Mouse (Mus musculus) R1 (cell line): ENCODE measurements around the gene Ky.
A peak's percentile ranks its signal among the peaks of the same experiment; 100 is the strongest.

Experiments
- DNase-seq: peaks from one replicate; pipeline ENCODE4 v3.0.0-alpha.2; 2018; ENCODE audit warnings: low read depth, low spot score

The Ky gene

DNA sequence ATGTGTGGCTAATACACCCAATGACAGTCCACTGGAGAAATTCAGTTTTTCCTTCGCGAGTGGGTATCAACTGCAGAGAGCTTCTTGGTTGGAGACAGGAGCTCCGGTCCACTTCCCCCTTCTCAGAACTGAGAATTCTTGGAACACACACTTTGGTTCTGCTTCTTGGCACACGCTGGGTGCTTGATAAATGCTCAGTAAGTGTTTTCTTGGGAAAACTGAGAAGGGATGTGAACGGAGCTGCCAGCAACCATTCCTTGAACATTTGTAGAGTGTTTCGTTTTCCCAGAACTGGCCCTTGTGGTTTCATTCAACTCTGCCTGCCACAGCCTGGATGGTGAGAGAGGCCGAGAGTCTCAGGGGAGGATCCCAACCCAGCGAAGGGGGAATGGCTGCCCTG, 43.7 kb downstream of the Ky start:
- DNase-seq = no peak

DNA sequence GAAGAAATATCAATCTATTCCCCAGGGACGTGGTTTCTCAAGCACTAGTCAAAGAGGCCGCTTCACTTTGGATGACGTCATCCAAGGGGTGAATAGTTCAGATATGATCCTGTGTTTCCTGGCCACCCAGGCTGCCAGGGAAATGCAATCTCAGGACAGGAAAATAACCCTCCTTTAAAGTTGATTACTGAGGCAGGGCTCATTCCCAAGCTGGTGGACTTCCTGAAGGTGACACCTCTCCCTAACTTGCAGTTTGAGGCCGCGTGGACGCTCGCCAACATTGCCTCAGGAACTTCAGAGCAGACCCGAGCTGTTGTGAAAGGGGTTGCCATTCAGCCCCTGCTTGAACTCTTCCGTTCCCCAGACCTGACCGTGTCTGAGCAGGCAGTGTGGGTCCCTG, 46.2 kb downstream of the Ky start:
- no peak for DNase-seq

DNA sequence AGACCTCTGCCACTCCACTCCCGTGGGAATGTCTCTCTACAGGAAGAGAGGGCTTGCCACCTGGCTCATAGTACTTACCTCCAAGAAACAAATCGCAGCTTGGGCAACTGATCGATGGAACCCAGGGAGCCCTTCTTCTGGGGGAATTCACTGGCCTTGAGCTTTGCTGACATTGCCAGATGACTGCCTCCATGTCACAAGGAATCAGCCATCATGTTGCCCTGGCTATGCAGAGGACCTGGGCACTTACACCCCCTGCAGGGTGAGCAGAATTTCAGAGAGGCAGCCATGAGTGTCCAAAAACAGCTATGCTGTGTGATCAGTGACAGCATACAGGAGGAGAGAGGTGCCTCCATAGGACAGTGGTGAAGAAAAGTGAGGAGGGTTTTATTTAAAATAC, 48.2 kb downstream of the Ky start:
- no peak for DNase-seq

DNA sequence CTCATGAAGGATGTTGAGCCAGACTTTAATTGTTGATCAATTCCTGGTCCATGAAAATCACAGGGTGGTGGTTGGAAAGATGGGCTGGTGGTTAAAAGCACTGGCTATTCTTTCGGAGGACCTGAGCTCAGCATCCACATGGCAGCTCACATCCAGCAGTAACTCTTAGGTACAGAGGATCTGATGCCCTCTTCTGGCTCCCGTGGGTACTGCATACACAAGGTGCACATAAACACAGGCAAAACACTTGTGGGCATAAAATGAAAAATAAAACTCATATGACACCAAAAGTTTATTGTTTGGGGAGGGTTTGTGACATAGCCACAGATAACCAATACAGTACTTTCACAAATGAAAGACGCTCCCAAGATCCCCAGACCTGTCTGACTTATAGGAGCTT, 52.9 kb downstream of the Ky start:
- peak; percentile 54 for DNase-seq

DNA sequence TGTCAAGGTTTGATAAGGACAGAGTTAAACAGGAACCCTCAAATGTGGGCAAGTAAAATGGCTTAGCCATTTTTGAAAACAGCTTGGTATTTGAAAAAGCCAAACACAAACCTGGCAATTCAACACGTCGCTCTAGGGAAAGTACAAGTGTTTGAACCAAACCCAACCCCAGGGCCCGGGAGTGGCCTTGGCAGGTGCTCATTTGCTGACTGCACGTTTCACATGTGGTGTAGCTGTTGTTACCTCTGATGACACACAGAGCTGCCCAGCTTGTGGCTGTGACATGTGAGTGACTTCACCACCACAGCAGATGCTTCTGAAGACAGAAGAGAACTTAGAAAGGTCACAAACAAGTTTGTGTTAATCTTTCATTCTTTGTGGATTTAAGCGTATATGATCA, 67.3 kb downstream of the Ky start:
- no peak for DNase-seq

DNA sequence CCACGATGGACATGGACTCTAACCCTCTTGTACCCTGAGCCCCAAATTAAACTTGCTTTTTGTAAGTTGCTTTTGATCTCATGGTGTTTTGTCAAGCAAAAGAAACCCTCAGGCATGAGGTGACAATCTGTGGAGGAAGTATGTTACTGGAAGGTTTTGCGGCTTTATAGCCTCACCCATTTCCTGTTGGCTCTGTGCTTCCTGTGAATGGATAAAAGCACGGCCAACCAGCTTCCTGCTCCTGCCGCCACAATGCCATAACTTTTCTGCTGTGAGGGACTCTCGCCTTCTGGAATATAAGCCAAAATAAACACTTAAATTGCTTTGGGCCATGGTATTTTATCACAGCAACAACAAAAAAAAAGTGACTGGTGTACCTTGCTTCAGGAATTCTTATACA, 71.9 kb downstream of the Ky start:
- DNase-seq = no peak

DNA sequence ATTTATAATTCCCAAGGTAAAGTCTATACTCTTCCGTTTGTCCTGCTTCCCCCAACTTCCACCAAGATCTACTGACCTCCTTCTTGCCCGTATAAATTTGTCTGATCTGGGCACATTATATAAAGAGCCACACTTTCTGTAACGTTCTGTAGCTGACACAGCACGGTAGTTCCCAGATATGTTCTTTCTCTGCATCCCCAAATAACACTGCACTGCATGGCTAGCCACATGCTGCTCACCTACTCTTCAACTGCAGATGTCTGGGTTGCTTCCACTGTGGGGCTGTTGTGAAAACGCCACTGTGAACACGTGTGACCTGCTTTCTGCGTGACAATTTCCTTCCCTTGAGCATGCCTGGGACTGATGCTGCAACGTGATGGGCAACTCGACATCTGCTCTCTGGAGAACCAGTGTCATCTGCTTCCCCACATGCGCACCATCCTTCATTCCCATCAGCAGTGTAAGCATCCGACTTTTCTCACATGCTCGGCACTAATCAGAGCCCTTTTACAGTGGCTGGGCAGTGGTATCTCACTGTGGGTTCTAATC, 76.4 kb downstream of the Ky start:
- no peak for DNase-seq

DNA sequence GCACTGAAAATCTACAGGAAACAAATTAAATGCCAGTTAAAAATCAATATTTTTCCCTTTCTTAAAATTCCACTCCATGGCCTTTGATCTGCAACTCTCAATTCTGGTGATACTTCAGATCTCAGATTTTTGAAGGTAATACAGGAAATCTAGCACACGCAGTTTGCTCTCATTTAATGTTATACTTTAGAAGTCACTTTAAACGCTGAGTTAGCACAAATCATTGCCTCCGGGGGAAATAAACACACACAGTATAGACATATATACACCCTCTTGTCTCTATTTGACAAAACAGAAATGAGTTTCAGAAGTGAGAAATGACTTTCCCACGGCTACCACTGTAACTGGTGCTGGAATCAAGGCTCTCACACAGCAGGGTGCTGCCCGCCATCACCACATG, 81.8 kb downstream of the Ky start:
- DNase-seq = no peak

DNA sequence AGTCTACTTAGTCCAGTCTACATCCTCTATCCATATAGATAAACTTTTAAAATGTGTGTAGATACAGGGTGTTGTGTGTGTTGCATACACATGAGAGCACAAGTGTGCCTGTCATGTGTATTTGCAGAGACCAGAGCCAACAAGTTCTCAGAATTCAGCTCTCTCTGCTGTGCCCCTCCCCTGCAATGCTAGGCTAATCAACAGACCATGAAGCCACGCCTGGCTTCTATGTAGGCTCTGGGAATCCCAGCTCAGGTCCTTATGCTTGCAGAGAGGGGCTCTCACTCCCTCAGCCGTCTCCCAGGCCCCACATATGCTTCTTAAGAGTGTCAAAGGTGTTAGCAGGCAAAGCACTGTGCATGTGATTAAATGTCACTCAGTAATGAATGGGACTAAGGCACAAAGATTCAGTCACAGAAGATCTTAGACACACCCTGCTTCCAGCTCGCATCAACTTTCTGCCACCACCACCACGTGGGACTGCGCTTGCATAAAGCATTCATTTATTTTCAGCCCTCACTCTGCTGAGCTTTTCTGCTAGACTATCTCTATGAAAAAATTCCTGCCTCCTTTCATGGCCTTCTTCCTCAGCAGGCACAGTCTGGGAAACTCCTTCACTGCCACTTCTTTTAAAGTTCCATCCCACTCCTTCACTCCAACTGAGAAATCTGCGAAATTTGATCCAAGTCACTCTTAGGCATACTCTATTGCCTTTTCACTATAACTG, 89.3 kb downstream of the Ky start:
- DNase-seq = no peak
